Mouse (Mus musculus) testis, adult 2 months (tissue): ENCODE measurements at regions not wholly inside any gene's neighbourhood (a gene's known extent, or its start where the extent isn't known, plus 50 kb on each side); places are given as distances from the start of the nearest gene placed in this dataset.
A peak's percentile ranks its signal among the peaks of the same experiment; 100 is the strongest.

Experiments
- H3K27ac ChIP-seq: fragments of 200-500 bp; 2 replicates; pipeline ENCODE4 v1.5.1; 2012; ENCODE audit warnings: low read depth, low read length; ENCODE audit not compliant: control insufficient read depth, insufficient read depth
- H3K27me3 ChIP-seq: fragments of 200-500 bp; 2 replicates; pipeline ENCODE4 v1.6.1; 2012; ENCODE audit warnings: mild to moderate bottlenecking, low read length, moderate library complexity; ENCODE audit not compliant: control insufficient read depth, insufficient read depth
- H3K36me3 ChIP-seq: fragments of 200-500 bp; 2 replicates; pipeline ENCODE4 v1.6.1; 2012; ENCODE audit warnings: mild to moderate bottlenecking, low read length; ENCODE audit not compliant: control insufficient read depth, insufficient read depth
- H3K4me1 ChIP-seq: fragments of 200-500 bp; 2 replicates; pipeline ENCODE4 v1.6.1; 2012; ENCODE audit warnings: low read length; ENCODE audit not compliant: control insufficient read depth, insufficient read depth
- H3K4me3 ChIP-seq: fragments of 200-500 bp; 2 replicates; pipeline ENCODE4 v1.5.1; 2012; ENCODE audit warnings: low read depth, mild to moderate bottlenecking, low read length, moderate library complexity, mixed read lengths; ENCODE audit not compliant: control insufficient read depth
- CTCF ChIP-seq: fragments of 200-500 bp; IDR thresholded peaks from 2 replicates; pipeline ENCODE4 v1.5.1; 2012; ENCODE audit warnings: low read depth, mild to moderate bottlenecking, inconsistent platforms, low read length, moderate library complexity; ENCODE audit not compliant: control insufficient read depth, insufficient read depth, insufficient replicate concordance
- POLR2A ChIP-seq: fragments of 200-500 bp; IDR thresholded peaks from 2 replicates; pipeline ENCODE4 v1.6.1; 2012; ENCODE audit warnings: low read depth, mild to moderate bottlenecking, inconsistent platforms, low read length, moderate library complexity; ENCODE audit not compliant: control insufficient read depth

DNA sequence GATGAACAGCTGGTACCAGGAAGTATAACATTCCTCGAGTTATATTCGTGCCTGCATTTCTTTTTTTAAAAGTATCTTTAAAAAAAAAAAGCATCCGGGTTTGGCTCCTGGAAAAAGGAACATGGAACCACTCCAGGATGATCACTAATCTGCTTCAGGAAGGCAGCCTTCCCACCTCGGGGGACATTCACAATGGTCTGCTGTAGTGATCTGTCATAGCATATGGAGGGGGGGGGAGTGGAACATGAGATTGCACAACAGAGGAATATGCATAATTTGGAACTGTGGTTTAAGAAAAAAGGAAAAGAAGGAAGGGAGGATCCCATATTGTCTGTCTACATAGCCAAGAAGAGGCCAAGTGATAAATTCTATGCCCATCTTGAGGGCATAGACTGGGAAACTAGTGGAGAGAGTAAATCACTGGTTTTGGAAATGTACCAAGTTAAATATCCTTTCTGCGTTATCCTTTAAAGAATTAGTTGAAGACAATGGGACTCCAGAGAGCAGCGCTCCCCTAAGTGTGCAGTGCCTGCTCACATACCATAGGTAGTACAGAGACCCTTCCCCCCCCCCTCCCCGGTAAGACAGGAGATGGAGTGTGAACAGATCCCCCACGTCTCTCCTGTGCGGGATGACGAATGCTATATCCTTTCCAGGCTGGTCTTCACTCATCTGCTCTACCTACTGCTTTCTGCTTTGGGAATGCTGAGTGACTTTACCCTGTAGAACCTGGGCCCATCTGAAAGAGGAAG is 240.0 kb downstream of the Ndfip2 start:
- Histone ChIP-seq H3K4me3 (peak overlapping the region; percentile 70), H3K27ac (no peak overlapping the region), H3K36me3 (no peaks in the 10 kb centered on the region), H3K4me1 (peaks cover 7% of the 10 kb centered on the region), H3K27me3 (peaks cover 2% of the 10 kb centered on the region; the same call in 1 of the 2 replicates)
- no peak for TF ChIP-seq CTCF

- no peak overlapping the region for H3K27ac ChIP-seq
- peaks cover 2% of the 10 kb centered on the region; the same call in 1 of the 2 replicates for H3K27me3 ChIP-seq
- 0 out of 2 replicates have a peak, but pooled peaks cover 2% of the 10 kb centered on the region for H3K4me1 ChIP-seq
- no peak for TF ChIP-seq POLR2A
- TF ChIP-seq CTCF: no peak
- H3K36me3 ChIP-seq: no peaks in the 10 kb centered on the region
- no peak overlapping the region for H3K4me3 ChIP-seq
These were observed 236.8 kb downstream of the Ndfip2 start for GRCm38 (mm10) chr14:105495161-105495560.

DNA sequence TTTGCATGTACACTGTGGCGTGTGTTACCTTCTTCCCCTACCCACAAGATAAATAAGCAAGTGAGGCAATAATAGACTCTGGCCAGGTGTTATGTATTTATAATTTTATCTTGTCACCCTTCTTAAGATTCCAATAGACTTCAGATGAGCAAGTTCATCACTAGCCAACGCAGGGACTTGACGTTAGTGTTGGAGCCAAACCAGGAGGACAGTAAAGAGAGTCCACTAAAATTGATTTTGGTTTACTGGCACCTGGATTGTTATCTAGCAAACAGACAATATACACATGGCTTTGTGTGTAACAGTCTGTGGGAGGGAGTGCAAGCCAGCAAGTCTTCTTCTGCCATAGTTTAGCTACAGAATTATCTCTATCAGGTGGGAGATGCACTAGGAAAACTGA is 236.0 kb downstream of the Ndfip2 start:
- Histone ChIP-seq H3K4me3 (no peak overlapping the region), H3K27ac (no peak overlapping the region), H3K4me1 (0 out of 2 replicates have a peak, but pooled peaks cover 2% of the 10 kb centered on the region), H3K36me3 (no peaks in the 10 kb centered on the region), H3K27me3 (peaks cover under 1% of the 10 kb centered on the region; the same call in 1 of the 2 replicates)
- TF ChIP-seq POLR2A (no peak), CTCF (no peak)

- Histone ChIP-seq H3K27me3 (no peaks in the 10 kb centered on the region), H3K36me3 (no peaks in the 10 kb centered on the region), H3K4me1 (no peaks in the 10 kb centered on the region), H3K4me3 (no peak overlapping the region), H3K27ac (no peak overlapping the region)
- TF ChIP-seq POLR2A (no peak), CTCF (no peak)
These were observed 231.8 kb downstream of the Ndfip2 start for GRCm38 (mm10) chr14:105490158-105490557.

DNA sequence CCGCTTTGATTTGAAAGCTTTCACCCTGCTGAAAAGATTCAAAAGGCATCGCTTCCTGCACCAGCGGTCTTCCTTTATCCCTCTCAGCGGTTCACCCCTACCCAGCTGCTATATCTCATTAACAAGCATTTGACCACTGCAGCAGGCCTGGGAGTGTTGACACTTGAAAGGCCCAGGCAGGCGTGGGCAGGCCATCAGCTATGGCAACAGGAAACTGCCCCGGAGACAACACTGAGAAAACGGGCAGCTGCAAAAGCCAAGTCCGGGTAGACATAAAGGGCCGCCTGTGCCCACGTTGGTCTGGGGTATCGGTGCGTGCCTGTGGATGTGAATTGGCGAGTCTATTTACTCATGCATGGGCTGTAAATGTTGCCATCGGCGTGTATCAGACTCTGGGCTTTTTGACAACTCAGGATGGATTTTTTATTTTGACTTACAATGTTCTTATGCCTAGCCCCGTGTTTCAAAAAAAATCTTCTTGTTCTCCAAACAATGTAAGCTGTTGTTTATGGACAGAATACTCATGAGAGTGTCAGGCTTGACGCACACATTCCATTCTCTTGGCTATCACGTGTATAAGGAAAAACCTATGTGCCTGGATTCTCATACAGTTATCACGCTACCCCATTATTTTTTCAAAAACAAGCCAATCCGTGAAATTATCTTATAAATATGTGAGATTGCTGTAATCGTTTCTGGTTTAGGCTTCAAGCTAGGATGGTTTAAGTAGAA is 225.1 kb downstream of the Ndfip2 start:
- Histone ChIP-seq H3K4me3 (no peak overlapping the region; the same call in 1 of the 2 replicates), H3K27me3 (no peaks in the 10 kb centered on the region), H3K4me1 (peaks cover 3% of the 10 kb centered on the region), H3K36me3 (no peaks in the 10 kb centered on the region), H3K27ac (no peak overlapping the region)
- TF ChIP-seq CTCF (no peak), POLR2A (no peak)

DNA sequence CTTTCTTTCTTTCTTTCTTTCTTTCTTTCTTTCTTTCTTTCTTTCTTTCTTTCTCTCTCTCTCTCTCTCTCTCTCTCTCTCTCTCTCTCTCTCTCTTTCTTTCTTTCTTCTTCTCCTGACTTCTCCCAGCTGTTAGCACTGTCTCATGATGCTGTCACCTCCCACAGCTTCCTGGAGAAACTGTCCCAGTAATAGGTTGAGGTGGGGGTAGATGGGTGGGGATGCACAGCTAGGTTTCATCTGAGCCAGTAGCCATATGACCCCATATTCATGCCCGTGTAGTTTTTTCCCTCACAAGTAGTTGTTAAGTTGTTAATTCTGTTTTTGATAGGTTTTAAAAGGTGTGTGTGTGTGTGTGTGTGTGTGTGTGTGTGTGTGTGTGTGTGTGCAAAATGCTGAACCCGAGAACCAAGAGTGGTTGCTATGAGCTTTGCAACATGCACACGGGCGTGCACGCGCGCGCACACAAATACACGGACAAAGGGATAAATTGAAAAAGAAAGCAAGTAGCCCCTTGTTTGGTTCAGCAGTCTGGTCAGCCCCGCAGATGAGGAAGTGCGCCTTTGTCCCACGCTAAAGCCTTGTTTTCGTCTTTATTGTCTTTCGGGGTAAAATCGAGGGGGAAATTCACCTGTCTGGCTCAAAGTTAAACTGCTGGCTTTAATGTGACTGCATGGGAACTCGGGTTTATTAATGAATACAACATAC is 224.4 kb downstream of the Ndfip2 start:
- H3K4me1 ChIP-seq: peaks cover 3% of the 10 kb centered on the region
- no peak for TF ChIP-seq POLR2A
- TF ChIP-seq CTCF: no peak
- H3K27me3 ChIP-seq: no peaks in the 10 kb centered on the region
- H3K4me3 ChIP-seq: peak overlapping the region; percentile 23
- H3K27ac ChIP-seq: no peak overlapping the region
- no peaks in the 10 kb centered on the region for H3K36me3 ChIP-seq

DNA sequence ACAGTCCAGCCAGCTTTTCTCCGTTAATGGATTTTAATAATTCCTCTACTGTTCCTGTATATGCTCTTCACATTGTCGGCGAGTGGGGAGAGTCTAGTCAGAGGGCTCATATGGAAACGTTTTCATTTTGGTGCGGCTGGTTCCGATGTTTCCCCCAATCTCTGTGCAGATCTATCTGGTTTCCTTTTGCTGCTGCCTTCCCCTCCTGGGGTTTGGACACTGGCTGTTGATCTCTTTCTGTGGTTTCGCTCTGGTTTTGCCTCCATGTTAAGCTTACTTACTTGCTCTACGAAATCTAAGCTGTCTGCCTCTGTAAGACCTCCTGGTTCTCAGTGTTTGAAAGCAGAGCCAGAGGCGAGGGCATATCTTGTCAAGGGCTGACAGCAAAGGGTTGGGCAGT is 221.7 kb downstream of the Ndfip2 start:
- peaks cover 3% of the 10 kb centered on the region for H3K4me1 ChIP-seq
- H3K36me3 ChIP-seq: no peaks in the 10 kb centered on the region
- TF ChIP-seq CTCF: no peak
- TF ChIP-seq POLR2A: no peak
- no peak overlapping the region for H3K4me3 ChIP-seq
- H3K27ac ChIP-seq: no peak overlapping the region
- no peaks in the 10 kb centered on the region for H3K27me3 ChIP-seq
